Mouse (Mus musculus) bone marrow, adult 2 months (tissue): ENCODE data around the gene Cspg4. TPM values are rescaled to one million over a fixed set of nuclear protein-coding genes. Genes with fewer than 3 reads are reported as not detected.

Source experiments
- H3K27ac ChIP-seq: fragments of 200-500 bp; 2 replicates; pipeline ENCODE4 v1.5.1; 2012; ENCODE audit warnings: low read depth, mild to moderate bottlenecking, control low read depth, inconsistent platforms, low read length; ENCODE audit not compliant: control insufficient read depth, poor library complexity, insufficient read depth
- H3K4me1 ChIP-seq: fragments of 200-500 bp; 2 replicates; pipeline ENCODE4 v1.6.1; 2011; ENCODE audit warnings: low read length; ENCODE audit not compliant: control insufficient read depth, insufficient read depth
- H3K4me3 ChIP-seq: fragments of 200-500 bp; replicated peaks from 2 replicates; pipeline ENCODE3; 2011; ENCODE audit warnings: mild to moderate bottlenecking, low read depth, low read length, control low read depth; ENCODE audit not compliant: control insufficient read depth
- CTCF ChIP-seq: fragments of 200-500 bp; IDR thresholded peaks from 2 replicates; pipeline ENCODE4 v1.5.1; 2011; ENCODE audit warnings: low read length, control low read depth; ENCODE audit not compliant: control insufficient read depth, insufficient read depth
- POLR2A ChIP-seq: fragments of 200-500 bp; IDR thresholded peaks from 2 replicates; pipeline ENCODE4 v1.6.1; 2011; ENCODE audit warnings: low read depth, mild to moderate bottlenecking, control low read depth, low read length, borderline replicate concordance; ENCODE audit not compliant: control insufficient read depth
- WGBS: fragments of 180-500 bp; shearing (Covaris S2); methylation state at CpG from one replicate; pipeline ENCODE4 v1.1.7; 2018; 5-methylcytosine and 5-hydroxymethylcytosine counted together
- polyA plus RNA-seq: library from polyadenylated mRNA; stranded (reverse); fragments of >200 nt; gene quantifications from 2 replicates; pipeline ENCODE4 v1.2.4, GENCODE M21; 2011; ENCODE audit warnings: low replicate concordance; ENCODE audit not compliant: missing spikeins, insufficient read depth, insufficient read length

The Cspg4 gene
- polyA plus RNA-seq, 1 experiment, result 1.4 TPM

DNA sequence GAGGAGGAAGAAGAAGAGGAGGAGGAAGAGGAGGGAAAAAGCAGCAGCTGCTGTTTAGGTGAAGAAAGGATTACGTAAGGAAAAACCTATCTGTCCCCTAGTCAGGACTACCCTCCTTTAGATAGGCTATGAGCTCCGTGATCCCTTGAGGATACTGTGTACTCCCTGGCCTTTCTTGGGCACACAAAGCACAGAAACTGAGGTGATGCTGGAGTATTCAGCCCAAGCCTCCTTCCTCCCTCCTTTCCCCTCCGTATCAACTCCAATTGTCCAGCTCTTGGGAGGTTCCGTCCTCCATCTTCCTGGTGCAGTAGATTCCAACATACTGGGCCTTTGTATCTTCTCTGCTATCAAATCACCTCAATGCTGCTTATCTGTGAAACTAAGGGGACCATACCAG, 57.9 kb downstream of the Cspg4 start:
- WGBS, result 87% methylated on average over 4 of the region's 4 CpGs
- Histone ChIP-seq H3K4me3 (no peak overlapping the region), H3K4me1 (no peaks in the 10 kb centered on the region), H3K27ac (no peak overlapping the region)
- TF ChIP-seq POLR2A, result no peak
- no peak for TF ChIP-seq CTCF

DNA sequence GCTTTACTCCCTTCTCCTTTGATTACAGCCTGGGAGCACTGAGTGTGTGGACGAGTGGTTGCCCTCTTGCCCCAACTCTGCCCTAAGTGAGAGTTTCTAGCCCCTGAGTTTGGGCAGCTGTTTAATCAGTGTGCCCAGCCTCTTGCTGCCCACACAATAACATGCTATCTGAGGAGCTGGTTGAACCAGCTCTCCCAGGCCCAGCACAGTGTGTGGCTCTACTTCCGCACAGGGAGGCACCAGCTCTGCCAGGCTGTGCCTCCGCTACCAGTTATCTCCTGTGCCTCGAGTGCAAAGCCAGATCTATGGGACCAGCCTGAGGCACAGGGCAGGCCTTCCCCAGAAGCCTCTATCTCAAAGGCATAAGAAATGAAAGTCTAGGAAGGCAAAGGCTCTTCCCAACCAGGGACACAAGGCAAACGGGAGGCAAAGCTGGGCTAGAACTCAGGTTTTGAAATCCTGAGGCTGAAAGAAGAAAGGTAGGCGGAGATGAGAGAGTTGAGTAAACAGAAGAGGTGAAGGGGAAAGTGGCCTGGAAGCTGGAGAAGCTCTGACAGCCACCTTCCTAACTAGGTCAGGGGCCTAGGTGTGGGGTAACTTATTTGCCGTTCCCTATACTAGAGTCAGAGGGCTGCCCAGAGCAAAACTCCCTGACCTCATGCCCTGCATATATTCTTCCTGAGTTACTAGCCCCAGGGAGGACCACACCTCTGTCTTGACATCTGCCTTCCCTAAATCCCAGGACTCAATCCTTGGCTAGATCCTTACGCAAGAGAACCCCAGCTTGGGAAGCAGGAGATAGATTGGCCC, 59.2 kb downstream of the Cspg4 start:
- no peaks in the 10 kb centered on the region; the same call in 1 of the 2 replicates for H3K4me1 ChIP-seq
- no peak overlapping the region for H3K27ac ChIP-seq
- H3K4me3 ChIP-seq, result no peak overlapping the region
- TF ChIP-seq CTCF (no peak), POLR2A (no peak)
- 61% methylated on average over 8 of the region's 8 CpGs for WGBS

DNA sequence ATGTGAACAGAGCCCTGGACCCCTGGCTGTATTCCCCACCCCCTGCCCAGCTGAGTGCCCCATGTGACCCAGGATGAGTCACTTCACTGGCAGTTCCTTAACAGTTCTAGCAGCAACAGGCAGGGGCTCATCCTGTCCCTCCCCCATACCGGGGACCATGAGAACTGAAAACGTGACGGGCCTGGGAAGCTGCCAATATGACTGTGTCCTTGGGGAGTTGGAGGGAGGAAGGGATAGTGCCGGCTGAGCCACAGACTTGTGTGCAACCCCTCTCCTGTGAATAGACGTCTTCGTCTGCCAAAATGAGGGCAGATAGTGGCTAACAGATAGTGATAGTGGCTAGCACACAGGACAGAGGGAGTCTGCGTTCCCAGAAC, 59.8 kb downstream of the Cspg4 start:
- H3K4me3 ChIP-seq, result no peak overlapping the region
- H3K4me1 ChIP-seq, result no peaks in the 10 kb centered on the region; the same call in 1 of the 2 replicates
- no peak overlapping the region for H3K27ac ChIP-seq
- TF ChIP-seq POLR2A (no peak), CTCF (no peak)
- 18% methylated on average over 7 of the region's 7 CpGs for WGBS

DNA sequence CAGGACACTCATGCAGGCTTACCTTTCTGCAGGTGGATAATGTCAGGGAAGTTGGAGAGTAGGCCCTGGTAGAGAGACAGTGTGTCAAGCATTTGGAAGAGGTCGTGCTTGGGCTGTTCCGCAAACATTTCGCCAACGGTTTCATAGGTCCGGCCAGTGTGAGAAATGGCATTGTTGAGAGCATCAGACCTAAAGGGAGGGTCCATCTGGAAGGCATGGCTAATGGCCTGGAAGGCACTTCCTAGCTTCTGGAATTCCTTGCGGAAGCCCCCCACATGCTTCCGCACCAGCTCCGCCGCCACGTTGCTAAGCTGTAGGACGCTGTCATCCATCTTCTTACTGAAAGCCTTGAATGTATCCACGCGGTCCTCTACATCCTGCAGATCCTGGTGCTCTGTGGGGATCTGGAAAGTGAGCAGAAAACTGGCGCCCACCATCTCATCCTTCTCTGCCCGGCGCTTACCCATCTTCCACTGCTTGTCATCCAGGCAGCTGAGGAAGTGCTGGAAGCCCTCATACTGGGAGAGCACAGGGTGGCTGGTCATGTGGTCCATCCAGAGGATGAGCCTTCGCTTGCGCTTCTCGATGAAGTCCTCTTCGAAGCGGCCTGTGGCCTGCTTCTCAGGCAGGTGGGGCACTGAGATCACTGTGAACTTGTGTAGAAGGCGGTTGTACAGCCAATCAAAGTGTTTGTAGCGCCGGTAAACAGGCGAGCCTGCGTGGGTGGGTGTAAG, 60.6 kb downstream of the Cspg4 start:
- H3K4me1 ChIP-seq, result no peaks in the 10 kb centered on the region; the same call in 1 of the 2 replicates
- WGBS, result 91% methylated on average over 26 of the region's 26 CpGs
- H3K27ac ChIP-seq, result no peak overlapping the region
- H3K4me3 ChIP-seq, result no peak overlapping the region
- TF ChIP-seq POLR2A (no peak), CTCF (no peak)

DNA sequence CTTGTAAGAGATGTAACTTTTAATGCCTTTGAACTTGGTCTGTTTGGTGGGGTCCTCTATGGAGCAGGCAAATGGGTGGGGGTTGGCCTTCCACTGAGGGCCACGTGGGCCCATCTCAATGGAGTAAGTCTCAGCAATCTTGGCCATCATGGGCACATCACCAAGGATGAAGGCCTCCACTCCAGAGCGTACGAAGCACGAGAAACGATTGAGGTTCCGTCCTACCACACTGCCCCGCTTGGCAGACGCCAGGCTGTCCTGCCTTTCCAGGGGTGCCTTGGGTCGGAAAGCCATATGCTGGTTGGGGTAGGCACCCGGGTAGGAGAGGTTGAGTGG, 61.2 kb downstream of the Cspg4 start:
- WGBS, result 87% methylated on average over 10 of the region's 10 CpGs
- TF ChIP-seq CTCF, result no peak
- TF ChIP-seq POLR2A, result no peak
- Histone ChIP-seq H3K27ac (no peak overlapping the region), H3K4me1 (no peaks in the 10 kb centered on the region; the same call in 1 of the 2 replicates), H3K4me3 (no peak overlapping the region)

DNA sequence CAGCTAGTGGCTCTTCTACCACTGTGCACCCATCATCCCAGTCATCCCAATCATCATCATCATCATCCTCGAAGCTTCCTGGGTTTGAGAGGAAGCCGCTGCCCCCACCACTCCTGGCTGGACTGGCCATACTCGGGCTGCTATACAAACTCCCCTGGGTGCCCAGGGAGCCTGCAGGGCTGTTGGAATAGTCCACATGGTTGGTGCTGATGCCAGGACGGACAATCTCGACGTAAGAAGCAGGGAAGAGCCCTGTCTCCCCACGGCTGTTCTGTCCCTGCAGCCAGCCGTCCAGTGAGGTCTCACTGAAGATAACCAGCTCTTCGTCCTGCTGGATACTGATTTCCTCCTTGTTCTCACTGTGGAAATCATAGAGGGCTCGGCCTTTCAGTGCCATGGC, 61.6 kb downstream of the Cspg4 start:
- H3K4me3 ChIP-seq, result no peak overlapping the region

DNA sequence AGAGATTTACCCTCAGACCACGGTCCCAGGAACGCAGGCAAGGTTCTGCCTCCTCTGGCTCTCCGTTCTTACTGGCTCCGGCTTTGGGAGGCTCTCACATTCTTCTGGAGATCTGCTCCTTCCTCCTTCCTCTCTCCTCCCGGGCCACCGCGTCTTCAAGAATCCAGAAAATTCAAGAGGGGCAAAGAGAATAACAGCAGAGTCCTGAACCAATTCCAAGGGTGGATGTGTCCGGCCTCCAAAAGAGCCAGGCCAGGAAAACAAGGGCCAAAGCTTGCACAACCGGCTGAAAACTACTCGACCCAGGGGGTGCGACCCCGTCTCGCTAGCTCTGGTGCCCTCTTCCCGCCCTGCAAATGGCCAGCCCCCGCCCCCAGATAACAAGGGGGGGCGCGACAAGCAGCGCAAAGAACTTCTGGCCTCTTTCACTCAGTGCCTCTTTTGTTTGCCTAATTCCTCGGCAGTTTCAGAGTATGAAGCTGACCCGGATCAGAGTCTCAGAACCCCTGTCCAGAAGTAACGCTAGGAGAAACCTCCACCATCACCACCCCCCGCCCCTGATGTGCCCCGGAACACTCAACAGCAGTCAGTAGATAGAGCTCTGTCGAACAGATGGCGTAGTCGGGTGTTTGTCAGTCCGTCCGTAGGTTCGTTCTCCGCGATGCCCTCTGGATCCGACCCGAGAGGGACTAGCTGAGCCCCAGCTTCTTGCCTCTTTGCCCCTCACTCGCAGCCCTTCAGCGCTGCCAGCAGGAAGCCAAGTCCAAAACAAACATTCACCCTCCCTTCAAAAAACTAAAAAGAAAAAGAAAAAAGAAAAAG, 62.6 kb downstream of the Cspg4 start:
- 2% methylated on average over 35 of the region's 35 CpGs for WGBS
- Histone ChIP-seq H3K27ac (0 out of 2 replicates have a peak overlapping the region, but pooled peaks have one; percentile 13), H3K4me1 (no peaks in the 10 kb centered on the region; the same call in 1 of the 2 replicates), H3K4me3 (peak overlapping the region; percentile 79)
- TF ChIP-seq CTCF, result no peak
- no peak for TF ChIP-seq POLR2A

More for the DNA sequence above, 61.6 kb downstream of the Cspg4 start:
- WGBS, result 78% methylated on average over 10 of the region's 10 CpGs
- Histone ChIP-seq H3K4me1 (no peaks in the 10 kb centered on the region; the same call in 1 of the 2 replicates), H3K27ac (no peak overlapping the region)
- TF ChIP-seq CTCF, result no peak
- no peak for TF ChIP-seq POLR2A

DNA sequence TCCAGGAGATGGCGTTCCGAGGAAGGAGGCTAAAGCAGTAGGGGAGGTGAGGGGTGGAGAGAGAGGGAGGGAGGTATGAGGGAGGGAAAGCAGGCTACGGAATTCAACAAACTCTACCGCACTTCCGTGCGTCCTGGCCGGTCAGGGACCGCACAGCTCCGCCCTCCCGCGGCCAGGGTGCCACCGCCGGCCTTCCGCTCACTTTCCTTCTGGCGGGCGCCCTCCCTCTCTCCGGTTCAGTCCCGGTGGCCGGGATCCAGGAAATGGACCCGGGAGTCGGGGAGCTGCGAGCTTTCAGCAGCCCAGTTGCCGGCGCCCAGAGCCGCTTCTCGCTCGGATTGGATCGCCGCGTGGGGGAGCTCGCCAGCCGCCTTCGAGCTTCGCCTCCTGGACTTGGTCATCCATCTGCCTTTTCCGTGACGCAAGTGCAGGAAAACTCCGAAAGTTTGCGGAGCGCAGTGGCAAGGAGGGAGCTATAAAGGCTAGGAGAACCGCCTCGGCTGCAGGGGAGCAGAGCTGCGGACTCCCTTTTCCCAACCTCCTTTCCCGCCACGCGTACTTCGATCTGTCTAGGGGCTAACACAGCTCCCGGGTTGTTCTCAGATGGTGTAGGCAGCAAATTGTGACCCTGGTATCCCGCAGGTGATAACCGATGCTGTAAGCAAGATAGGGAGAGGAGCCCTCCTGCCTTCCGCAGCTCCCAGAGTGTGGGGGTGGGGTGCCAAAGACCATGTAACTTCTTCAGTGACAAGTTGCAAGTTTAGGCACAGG, 63.4 kb downstream of the Cspg4 start, which contains the start of gene Snx33:
Gene Snx33 (minus strand): TSS at position 331 of the 771 bp plus-strand sequence.
- Histone ChIP-seq H3K4me3 (peak within 1 kb of the TSS; percentile 79), H3K27ac (peak within 1 kb of the TSS; percentile 52; the same call in 1 of the 2 replicates), H3K4me1 (no peaks in the 10 kb centered on the region; the same call in 1 of the 2 replicates)
- WGBS, result under 1% methylated on average over 50 of the region's 50 CpGs
- TF ChIP-seq POLR2A, result peak; percentile 45; the same call in 1 of the 2 replicates
- TF ChIP-seq CTCF, result peak; percentile 53
